Mouse (Mus musculus): ENCODE results near the gene Tas1r3. TPM values are rescaled to one million over a fixed set of nuclear protein-coding genes. Genes with fewer than 3 reads are reported as not detected.

Tas1r3 gene
- polyA plus RNA-seq, 1 experiment from 2014 or later: 0.56 TPM

- H3K9me3 ChIP-seq: no peaks in the 10 kb centered on the region
- H3K27me3 ChIP-seq (replicated peaks): no peaks in the 10 kb centered on the region
- peak within 1 kb of the TSS; percentile 80 for H3K27ac ChIP-seq
- H3K36me3 ChIP-seq: peaks cover 68% of the 10 kb centered on the region
- H3K4me3 ChIP-seq: peak within 1 kb of the TSS; percentile 100
- peak within 1 kb of the TSS; percentile 99 for H3K9ac ChIP-seq
- H3K4me1 ChIP-seq: peaks cover 22% of the 10 kb centered on the region
- peak within 1 kb of the TSS; percentile 89 for H3K4me2 ChIP-seq (replicated peaks)
- peak; percentile 100 for ATAC-seq (ENCODE audit: low FRiP score, low read depth)
- under 1% methylated on average over 60 of the region's 60 CpGs for WGBS
Observed at GRCm38 (mm10) chr4:155811929-155812664, 51.1 kb downstream of the Tas1r3 start, which contains the start of gene Ccnl2. TSS of gene Ccnl2 (plus strand) at chr4:155812489.

Small RNA genes lying within 50 kb of the gene (microRNA-seq; reads per million reads assigned to microRNA genes)
- gene Gm22991: not detected

Other genes starting within 250 kb of the Tas1r3 start
- gene Cdk11b, start 238.5 kb downstream of the Tas1r3 start, polyA plus RNA-seq (2016; fragmentation: Nextera tagmentation; extraction: Ambion mirVana): 76.8 and 79.5 TPM in 2 replicates
- not detected in 2 replicates for gene Gm10563, start 218.0 kb downstream of the Tas1r3 start, polyA plus RNA-seq (2016; fragmentation: Nextera tagmentation; extraction: Ambion mirVana)
- 3.9 and 4.3 TPM in 2 replicates for gene Mmp23, start 210.0 kb downstream of the Tas1r3 start, polyA plus RNA-seq (2016; fragmentation: Nextera tagmentation; extraction: Ambion mirVana)
- 33.8 and 38.1 TPM in 2 replicates for gene Mib2, start 194.2 kb downstream of the Tas1r3 start, polyA plus RNA-seq (2016; fragmentation: Nextera tagmentation; extraction: Ambion mirVana)
- gene Fndc10, start 169.0 kb downstream of the Tas1r3 start, polyA plus RNA-seq (2016; fragmentation: Nextera tagmentation; extraction: Ambion mirVana): 10.6 and 11.6 TPM in 2 replicates
- 151 and 160 TPM in 2 replicates for gene Ssu72, start 158.6 kb downstream of the Tas1r3 start, polyA plus RNA-seq (2016; fragmentation: Nextera tagmentation; extraction: Ambion mirVana)
- 6.2 and 6.5 TPM in 2 replicates for gene Tmem240, start 128.6 kb downstream of the Tas1r3 start, polyA plus RNA-seq (2016; fragmentation: Nextera tagmentation; extraction: Ambion mirVana)
- gene Atad3a, start 102.3 kb downstream of the Tas1r3 start, polyA plus RNA-seq (2016; fragmentation: Nextera tagmentation; extraction: Ambion mirVana): 85.2 and 90.7 TPM in 2 replicates
- 16.6 and 17.9 TPM in 2 replicates for gene Vwa1, start 88.7 kb downstream of the Tas1r3 start, polyA plus RNA-seq (2016; fragmentation: Nextera tagmentation; extraction: Ambion mirVana)
- gene Tmem88b, start 77.5 kb downstream of the Tas1r3 start, polyA plus RNA-seq (2016; fragmentation: Nextera tagmentation; extraction: Ambion mirVana): 0.56 and 0.86 TPM in 2 replicates
- not detected in 2 replicates for gene Ankrd65, start 72.9 kb downstream of the Tas1r3 start, polyA plus RNA-seq (2016; fragmentation: Nextera tagmentation; extraction: Ambion mirVana)
- 226 and 242 TPM in 2 replicates for gene Mrpl20, start 60.5 kb downstream of the Tas1r3 start, polyA plus RNA-seq (2016; fragmentation: Nextera tagmentation; extraction: Ambion mirVana)
- 203 and 204 TPM in 2 replicates for gene Ccnl2, start 50.9 kb downstream of the Tas1r3 start, polyA plus RNA-seq (2016; fragmentation: Nextera tagmentation; extraction: Ambion mirVana)
- gene Aurkaip1, start 32.1 kb downstream of the Tas1r3 start, polyA plus RNA-seq (2016; fragmentation: Nextera tagmentation; extraction: Ambion mirVana): 142 and 144 TPM in 2 replicates
- 26.7 and 27.1 TPM in 2 replicates for gene Mxra8, start 23.7 kb downstream of the Tas1r3 start, polyA plus RNA-seq (2016; fragmentation: Nextera tagmentation; extraction: Ambion mirVana)
- gene Dvl1, start 16.0 kb downstream of the Tas1r3 start, polyA plus RNA-seq (2016; fragmentation: Nextera tagmentation; extraction: Ambion mirVana): 26.2 and 32.1 TPM in 2 replicates
- gene Cptp, start 6.1 kb upstream of the Tas1r3 start, polyA plus RNA-seq (2016; fragmentation: Nextera tagmentation; extraction: Ambion mirVana): 19.5 and 22.1 TPM in 2 replicates
- 77.0 TPM in 2 replicates for gene Ints11, start 6.2 kb upstream of the Tas1r3 start, polyA plus RNA-seq (2016; fragmentation: Nextera tagmentation; extraction: Ambion mirVana)
- 46.6 and 52.0 TPM in 2 replicates for gene Pusl1, start 28.4 kb upstream of the Tas1r3 start, polyA plus RNA-seq (2016; fragmentation: Nextera tagmentation; extraction: Ambion mirVana)
- gene Acap3, start 28.5 kb upstream of the Tas1r3 start, polyA plus RNA-seq (2016; fragmentation: Nextera tagmentation; extraction: Ambion mirVana): 65.5 and 68.0 TPM in 2 replicates
- 159 and 167 TPM in 2 replicates for gene Ube2j2, start 80.5 kb upstream of the Tas1r3 start, polyA plus RNA-seq (2016; fragmentation: Nextera tagmentation; extraction: Ambion mirVana)
- gene C1qtnf12, start 99.0 kb upstream of the Tas1r3 start, polyA plus RNA-seq (2016; fragmentation: Nextera tagmentation; extraction: Ambion mirVana): 17.2 and 19.0 TPM in 2 replicates
- gene B3galt6, start 129.3 kb upstream of the Tas1r3 start, polyA plus RNA-seq (2016; fragmentation: Nextera tagmentation; extraction: Ambion mirVana): 20.2 and 20.6 TPM in 2 replicates
- 129 and 133 TPM in 2 replicates for gene Sdf4, start 129.5 kb upstream of the Tas1r3 start, polyA plus RNA-seq (2016; fragmentation: Nextera tagmentation; extraction: Ambion mirVana)
- 0.52 and 0.81 TPM in 2 replicates for gene Tnfrsf4, start 150.5 kb upstream of the Tas1r3 start, polyA plus RNA-seq (2016; fragmentation: Nextera tagmentation; extraction: Ambion mirVana)
- gene Tnfrsf18, start 162.8 kb upstream of the Tas1r3 start, polyA plus RNA-seq (2016; fragmentation: Nextera tagmentation; extraction: Ambion mirVana): 1.6 and 2.0 TPM in 2 replicates
- 0.20 TPM in 1 of 2 replicates, not detected in the other for gene Ttll10, start 196.1 kb upstream of the Tas1r3 start, polyA plus RNA-seq (2016; fragmentation: Nextera tagmentation; extraction: Ambion mirVana)
- 42.4 and 45.6 TPM in 2 replicates for gene 9430015G10Rik, start 246.6 kb upstream of the Tas1r3 start, polyA plus RNA-seq (2016; fragmentation: Nextera tagmentation; extraction: Ambion mirVana)